Mouse (Mus musculus): Measurements from ENCODE around the gene Hps4. TPM values are rescaled to one million over a fixed set of nuclear protein-coding genes. Genes with fewer than 3 reads are reported as not detected.

Hps4 gene
- 15.4 and 21.4 TPM in 2 replicates for polyA plus RNA-seq (2016; fragmentation: Nextera tagmentation; extraction: Ambion mirVana)

DNA sequence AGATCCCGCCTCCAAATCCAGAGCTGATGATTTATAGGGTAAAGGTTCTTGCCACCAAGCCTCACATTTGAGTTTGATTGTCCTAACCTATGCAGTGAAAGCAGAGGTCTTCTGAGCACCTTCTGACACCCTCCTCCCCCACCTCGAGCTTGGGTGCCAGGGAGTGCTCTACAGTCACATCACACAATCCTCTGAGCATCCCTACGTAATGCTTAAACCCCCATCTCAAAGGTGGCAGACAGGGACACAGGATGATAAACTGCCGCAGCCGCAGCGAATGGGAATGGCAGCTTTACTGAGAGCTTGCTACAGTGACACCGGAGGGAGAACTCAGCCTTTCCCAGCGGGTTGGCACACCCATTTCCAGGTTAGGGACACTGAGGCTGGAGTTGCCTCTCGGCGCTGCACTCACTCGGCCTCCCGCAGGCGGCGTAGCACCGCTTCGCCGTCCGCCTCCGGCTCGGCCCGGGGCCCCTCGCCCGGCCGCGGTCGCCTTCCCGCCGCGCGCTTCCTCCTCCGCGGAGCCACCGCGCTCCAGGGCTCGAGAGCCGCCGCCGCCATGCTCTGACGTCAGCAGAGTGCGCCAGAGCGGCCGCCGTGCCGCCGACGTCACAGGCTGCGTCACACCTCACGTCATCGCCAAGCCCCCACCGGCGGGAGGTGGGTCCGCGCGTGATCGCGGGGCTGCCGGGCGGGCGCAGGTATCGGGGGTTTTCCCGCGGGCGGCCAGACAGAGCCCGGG is at the start of gene Hps4, which contains the start of gene Srrd:
Hps4 (plus strand) TSS at position 621 of the 742 bp plus-strand sequence.
Srrd (minus strand) TSS at position 578 of the 742 bp plus-strand sequence.
- WGBS: 2% methylated on average over 64 of the region's 64 CpGs
- H3K36me3 ChIP-seq: peaks cover 40% of the 10 kb centered on the region

DNA sequence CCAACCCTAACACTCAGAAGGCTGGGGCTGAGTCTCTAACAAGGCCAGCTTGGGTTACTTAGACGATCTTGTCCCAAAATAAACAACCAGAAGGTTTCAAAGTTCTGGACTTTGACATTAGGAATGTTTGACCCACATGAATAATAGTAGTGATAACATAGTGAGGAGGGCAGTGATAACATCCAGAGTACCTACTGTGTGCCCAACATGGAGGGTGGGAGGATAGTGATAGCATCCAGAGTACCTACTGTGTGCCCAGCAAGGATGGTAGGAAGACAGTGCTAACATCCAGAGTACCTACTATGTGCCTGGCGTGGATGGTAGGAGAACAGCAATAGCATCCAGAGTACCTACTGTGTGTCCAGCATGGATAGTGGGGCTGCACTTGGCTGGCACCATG is 49.1 kb upstream of the Hps4 start:
- Histone ChIP-seq H3K4me1 (peaks cover 60% of the 10 kb centered on the region), H3K36me3 (no peaks in the 10 kb centered on the region), H3K9me3 (no peaks in the 10 kb centered on the region), H3K4me3 (no peak overlapping the region), H3K27ac (no peak overlapping the region), H3K27me3 (ENCODE audit: insufficient read depth, poor library complexity, severe bottlenecking) (no peaks in the 10 kb centered on the region; the same call in 1 of the 2 replicates)
- DNase-seq (ENCODE audit: low spot score): no peak
- 64% methylated on average over 2 of the region's 2 CpGs for WGBS

More for the DNA sequence above, at the start of gene Hps4, which contains the start of gene Srrd:
- peak; percentile 87 for DNase-seq (ENCODE audit: low spot score)
- Histone ChIP-seq H3K27ac (peak within 1 kb of the TSS; percentile 96), H3K9me3 (no peaks in the 10 kb centered on the region), H3K4me1 (peaks cover 28% of the 10 kb centered on the region), H3K27me3 (ENCODE audit: insufficient read depth, poor library complexity, severe bottlenecking) (no peaks in the 10 kb centered on the region), H3K4me3 (peak within 1 kb of the TSS; percentile 97)

DNA sequence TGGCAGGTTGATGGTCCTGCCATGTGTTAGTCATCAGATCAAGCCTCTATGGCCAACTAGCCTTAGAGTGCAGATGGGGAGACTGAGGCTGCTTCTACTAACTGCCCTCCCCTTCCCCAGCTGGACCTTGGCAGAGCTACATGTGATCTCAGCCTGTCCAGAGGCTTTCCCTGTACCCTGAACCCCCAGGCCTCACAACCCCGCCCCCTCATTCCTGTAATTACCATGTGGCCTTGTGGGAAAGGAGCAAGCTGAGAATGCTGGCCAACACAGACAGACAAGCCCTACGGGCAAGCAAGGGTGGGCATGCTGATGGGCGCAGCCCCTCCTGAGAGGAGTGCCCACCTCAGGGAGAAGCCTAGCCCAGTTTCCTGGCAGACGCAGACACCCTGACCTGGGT is 48.2 kb upstream of the Hps4 start:
- Histone ChIP-seq H3K27ac (peak overlapping the region; percentile 31; the same call in 1 of the 2 replicates), H3K9me3 (no peaks in the 10 kb centered on the region), H3K27me3 (ENCODE audit: insufficient read depth, poor library complexity, severe bottlenecking) (no peaks in the 10 kb centered on the region; the same call in 1 of the 2 replicates), H3K4me3 (no peak overlapping the region), H3K36me3 (no peaks in the 10 kb centered on the region), H3K4me1 (peaks cover 61% of the 10 kb centered on the region)
- DNase-seq (ENCODE audit: low spot score): no peak
- 72% methylated on average over 4 of the region's 4 CpGs for WGBS

DNA sequence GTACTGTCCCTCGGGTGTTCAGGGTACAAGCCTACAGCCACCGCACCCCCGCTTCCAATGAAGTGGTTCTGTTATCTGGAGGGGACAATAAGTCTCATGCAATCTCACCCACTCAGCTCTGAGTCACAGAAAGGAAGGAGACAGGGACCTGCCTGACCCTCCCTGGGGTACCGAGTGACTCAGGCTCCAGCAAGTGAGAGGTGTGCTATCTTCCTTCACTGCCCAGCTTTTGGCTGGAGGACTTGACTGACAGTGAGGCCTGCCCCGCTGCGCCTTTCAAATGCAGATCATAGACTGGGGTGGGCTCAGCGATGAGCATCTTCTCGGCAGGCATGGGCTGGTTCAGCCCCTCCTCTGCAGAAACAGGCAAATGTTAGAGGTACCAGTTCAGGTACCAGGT is 47.7 kb upstream of the Hps4 start:
- no peaks in the 10 kb centered on the region for H3K9me3 ChIP-seq
- no peak for DNase-seq (ENCODE audit: low spot score)
- H3K27ac ChIP-seq: 0 out of 2 replicates have a peak overlapping the region, but pooled peaks have one; percentile 31
- 33% methylated on average over 8 of the region's 8 CpGs for WGBS
- peaks cover 60% of the 10 kb centered on the region for H3K4me1 ChIP-seq
- no peaks in the 10 kb centered on the region; the same call in 1 of the 2 replicates for H3K27me3 ChIP-seq (ENCODE audit: insufficient read depth, poor library complexity, severe bottlenecking)
- no peak overlapping the region for H3K4me3 ChIP-seq
- H3K36me3 ChIP-seq: no peaks in the 10 kb centered on the region

GRCm38 (mm10) chr5:112295564-112295963 is 47.3 kb upstream of the Hps4 start:
- H3K4me3 ChIP-seq: no peak overlapping the region
- H3K27me3 ChIP-seq (ENCODE audit: insufficient read depth, poor library complexity, severe bottlenecking): no peaks in the 10 kb centered on the region; the same call in 1 of the 2 replicates
- H3K36me3 ChIP-seq: no peaks in the 10 kb centered on the region
- H3K27ac ChIP-seq: no peak overlapping the region
- 67% methylated on average over 8 of the region's 8 CpGs for WGBS
- no peak for DNase-seq (ENCODE audit: low spot score)
- peaks cover 64% of the 10 kb centered on the region for H3K4me1 ChIP-seq
- H3K9me3 ChIP-seq: no peaks in the 10 kb centered on the region

DNA sequence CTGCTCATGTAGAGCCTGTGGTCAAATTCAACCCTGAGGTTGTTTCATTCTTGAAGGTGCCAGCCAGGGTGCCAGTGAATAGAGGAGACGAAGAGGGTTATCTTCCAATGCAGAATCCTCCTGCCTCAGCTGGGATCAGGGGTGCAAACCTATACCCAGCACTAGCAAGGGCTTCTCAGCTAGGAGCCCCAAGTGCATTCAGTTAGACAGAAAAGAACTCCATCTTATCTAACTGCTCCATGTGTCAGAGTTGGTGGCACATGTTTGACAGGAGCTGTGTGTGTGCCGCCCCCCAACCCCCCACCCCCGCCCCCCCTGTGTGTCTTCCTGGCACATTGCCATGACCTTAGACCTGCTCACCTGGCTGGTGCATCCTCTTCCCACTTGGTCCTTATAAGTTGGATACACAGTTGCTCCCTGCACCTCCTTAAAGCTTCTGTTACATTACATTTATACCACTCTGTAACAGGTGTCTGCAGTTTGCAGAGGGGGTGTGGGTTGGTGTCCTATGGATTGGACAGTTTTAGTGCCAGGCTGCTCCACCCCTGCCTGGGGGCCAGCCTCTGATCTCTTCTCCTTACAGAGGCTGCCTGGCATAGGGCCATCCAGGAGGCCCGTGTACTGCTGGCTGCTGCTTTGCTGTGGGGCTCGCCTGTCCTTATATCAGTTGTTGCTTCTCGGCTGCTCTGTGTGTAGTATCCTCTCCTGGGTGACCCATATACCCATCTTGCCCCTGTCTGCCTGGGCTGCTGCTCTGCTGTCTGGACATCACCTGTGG is 46.3 kb upstream of the Hps4 start:
- Histone ChIP-seq H3K4me3 (no peak overlapping the region), H3K36me3 (no peaks in the 10 kb centered on the region), H3K4me1 (peaks cover 67% of the 10 kb centered on the region), H3K27me3 (ENCODE audit: insufficient read depth, poor library complexity, severe bottlenecking) (no peaks in the 10 kb centered on the region; the same call in 1 of the 2 replicates), H3K27ac (peak overlapping the region; percentile 31; the same call in 1 of the 2 replicates), H3K9me3 (no peaks in the 10 kb centered on the region)
- 75% methylated on average over 6 of the region's 6 CpGs for WGBS
- no peak for DNase-seq (ENCODE audit: low spot score)

- WGBS: 64% methylated on average over 2 of the region's 2 CpGs
- DNase-seq (ENCODE audit: low spot score): no peak
- Histone ChIP-seq H3K9me3 (no peaks in the 10 kb centered on the region), H3K4me1 (peaks cover 73% of the 10 kb centered on the region), H3K36me3 (no peaks in the 10 kb centered on the region), H3K27me3 (ENCODE audit: insufficient read depth, poor library complexity, severe bottlenecking) (no peaks in the 10 kb centered on the region; the same call in 1 of the 2 replicates), H3K4me3 (no peak overlapping the region), H3K27ac (peak overlapping the region; percentile 7; the same call in 1 of the 2 replicates)
These were observed 45.6 kb upstream of the Hps4 start for GRCm38 (mm10) chr5:112297257-112297656.

GRCm38 (mm10) chr5:112298226-112298988 is 44.5 kb upstream of the Hps4 start:
- no peaks in the 10 kb centered on the region for H3K36me3 ChIP-seq
- WGBS: 78% methylated on average over 12 of the region's 12 CpGs
- H3K9me3 ChIP-seq: no peaks in the 10 kb centered on the region
- H3K4me3 ChIP-seq: no peak overlapping the region
- no peak for DNase-seq (ENCODE audit: low spot score)
- H3K4me1 ChIP-seq: peaks cover 66% of the 10 kb centered on the region
- no peaks in the 10 kb centered on the region; the same call in 1 of the 2 replicates for H3K27me3 ChIP-seq (ENCODE audit: insufficient read depth, poor library complexity, severe bottlenecking)
- H3K27ac ChIP-seq: peak overlapping the region; percentile 47

DNA sequence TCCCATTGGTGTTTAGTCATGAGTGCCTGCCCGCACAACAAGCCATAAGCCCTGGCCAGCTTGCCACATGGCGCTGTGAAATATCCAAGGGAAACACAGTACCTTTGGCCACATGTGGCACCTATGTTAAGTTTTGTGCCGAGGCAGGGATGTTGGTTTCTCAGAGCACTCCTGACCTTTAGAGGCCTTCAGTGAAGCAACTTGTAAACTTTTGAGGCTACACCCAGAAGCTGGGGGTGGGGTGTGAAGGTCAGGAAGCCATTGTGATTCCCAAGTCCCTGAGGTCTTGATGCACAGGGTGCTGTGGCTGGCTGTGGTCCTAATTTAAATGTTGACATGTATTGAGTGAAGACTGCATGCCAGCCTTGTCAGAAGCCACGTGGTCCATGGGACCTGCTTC is 43.5 kb upstream of the Hps4 start:
- Histone ChIP-seq H3K4me3 (no peak overlapping the region), H3K27ac (peak overlapping the region; percentile 48), H3K9me3 (no peaks in the 10 kb centered on the region), H3K36me3 (peaks cover under 1% of the 10 kb centered on the region; the same call in 1 of the 2 replicates), H3K27me3 (ENCODE audit: insufficient read depth, poor library complexity, severe bottlenecking) (no peaks in the 10 kb centered on the region; the same call in 1 of the 2 replicates), H3K4me1 (peaks cover 65% of the 10 kb centered on the region)
- WGBS: 83% methylated on average over 4 of the region's 4 CpGs
- DNase-seq (ENCODE audit: low spot score): no peak

DNA sequence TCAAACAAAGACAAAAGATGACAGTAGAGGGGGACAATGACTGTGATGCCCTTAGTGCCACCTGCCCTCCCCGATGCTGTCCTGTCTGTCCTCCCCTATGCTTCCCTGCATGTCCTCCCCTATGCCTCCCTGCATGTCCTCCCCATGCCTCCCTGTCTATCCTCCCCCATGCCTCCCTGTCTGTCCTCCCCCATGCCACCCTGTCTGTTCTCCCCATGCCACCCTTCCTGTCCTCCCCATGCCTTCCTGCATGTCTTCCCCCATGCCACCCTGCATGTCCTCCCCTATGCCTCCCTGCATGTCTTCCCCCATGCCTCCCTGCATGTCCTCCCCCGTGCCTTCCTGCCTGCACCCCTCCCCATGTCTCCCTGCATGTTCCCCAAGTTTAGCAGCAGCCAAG is 42.8 kb upstream of the Hps4 start:
- WGBS: 83% methylated on average over 2 of the region's 2 CpGs
- peak overlapping the region; percentile 48; the same call in 1 of the 2 replicates for H3K27ac ChIP-seq
- no peak for DNase-seq (ENCODE audit: low spot score)
- no peaks in the 10 kb centered on the region; the same call in 1 of the 2 replicates for H3K27me3 ChIP-seq (ENCODE audit: insufficient read depth, poor library complexity, severe bottlenecking)
- H3K36me3 ChIP-seq: peaks cover 8% of the 10 kb centered on the region; the same call in 1 of the 2 replicates
- no peak overlapping the region for H3K4me3 ChIP-seq
- H3K9me3 ChIP-seq: no peaks in the 10 kb centered on the region
- H3K4me1 ChIP-seq: peaks cover 58% of the 10 kb centered on the region

DNA sequence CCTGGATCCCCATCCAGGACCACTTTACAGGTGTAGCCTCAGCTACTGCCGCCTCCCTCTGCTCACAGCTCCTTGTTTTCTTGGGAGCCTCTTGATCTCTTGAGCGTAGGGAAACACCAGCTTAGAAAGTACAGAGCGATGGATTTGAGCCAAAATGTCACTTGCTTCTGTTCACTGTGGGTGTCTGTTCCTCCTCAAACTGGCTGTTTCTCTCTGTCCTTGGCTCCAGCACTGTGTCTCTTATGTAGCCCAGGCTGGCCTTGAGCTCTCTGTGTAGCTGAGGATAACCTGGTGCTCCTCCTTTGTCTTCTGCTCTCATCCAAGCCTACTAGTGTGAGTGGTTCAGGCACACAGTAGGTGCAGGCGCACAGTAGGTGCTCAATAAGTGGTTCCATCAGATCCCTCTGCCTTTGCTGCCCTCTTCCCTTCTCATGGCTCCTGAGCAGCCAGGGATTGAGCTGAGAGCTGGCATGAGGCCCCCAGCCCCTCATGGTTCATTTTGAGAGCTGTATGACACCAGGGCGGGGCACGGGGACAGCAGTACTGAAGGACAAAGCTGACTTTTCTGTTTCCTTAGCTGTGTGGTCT is 42.1 kb upstream of the Hps4 start:
- Histone ChIP-seq H3K27ac (no peak overlapping the region), H3K27me3 (ENCODE audit: insufficient read depth, poor library complexity, severe bottlenecking) (no peaks in the 10 kb centered on the region; the same call in 1 of the 2 replicates), H3K4me1 (peaks cover 51% of the 10 kb centered on the region), H3K4me3 (no peak overlapping the region), H3K36me3 (peaks cover 14% of the 10 kb centered on the region; the same call in 1 of the 2 replicates), H3K9me3 (no peaks in the 10 kb centered on the region)
- WGBS: 86% methylated on average over 6 of the region's 6 CpGs
- DNase-seq (ENCODE audit: low spot score): no peak

GRCm38 (mm10) chr5:112301694-112302093 is 41.2 kb upstream of the Hps4 start:
- Histone ChIP-seq H3K4me3 (no peak overlapping the region), H3K4me1 (peaks cover 43% of the 10 kb centered on the region), H3K36me3 (peaks cover 14% of the 10 kb centered on the region; the same call in 1 of the 2 replicates), H3K27ac (no peak overlapping the region; the same call in 1 of the 2 replicates), H3K9me3 (no peaks in the 10 kb centered on the region), H3K27me3 (ENCODE audit: insufficient read depth, poor library complexity, severe bottlenecking) (no peaks in the 10 kb centered on the region; the same call in 1 of the 2 replicates)
- WGBS: 74% methylated on average over 4 of the region's 4 CpGs
- no peak for DNase-seq (ENCODE audit: low spot score)

Data from heart, embryonic 10.5 days (tissue).